Comparison of ENCODE assay signal across 29 mouse cellular contexts in genomic region chr10:118884126-118884525, GRCm38 (mm10). TPM values are rescaled to one million over a fixed set of nuclear protein-coding genes. Genes with fewer than 3 reads are reported as not detected.
DNase-seq lines count a peak whose midpoint lies in the region; ATAC-seq and TF ChIP-seq lines count a peak whose summit lies in the region.
"Had no signal": no experiment of that assay in that cellular context is flagged by ENCODE, and none has a peak within 500 bp of the region (broad histone marks: within the 10 kb centered on the region; RNA-seq: fewer than 3 reads in every experiment).

No protein-coding gene starts in this region.

- no peaks in the 10 kb centered on the region for H3K27me3 ChIP-seq in testis, adult 2 months (ENCODE audit: control insufficient read depth, insufficient read depth, low read length)
- H3K27me3 ChIP-seq: embryonic facial prominence, embryonic 15.5 days; forebrain, embryonic 13.5 days; heart, embryonic 15.5 days; intestine, embryonic 15.5 days; liver, embryonic 12.5 days; midbrain, embryonic 12.5 days; neural tube, embryonic 12.5 days; Patski had no signal

- H3K36me3 ChIP-seq in testis, adult 2 months (ENCODE audit: control insufficient read depth, insufficient read depth, low read length), result no peaks in the 10 kb centered on the region
- H3K36me3 ChIP-seq: embryonic facial prominence, embryonic 10.5 days; embryonic facial prominence, embryonic 15.5 days; heart, embryonic 10.5 days; heart, embryonic 15.5 days; intestine, embryonic 15.5 days; liver, embryonic 12.5 days; midbrain, embryonic 12.5 days; neural tube, embryonic 12.5 days had no signal

- peak; percentile 45 for ATAC-seq in monocyte, adult 5-6 weeks (replicated peaks; ENCODE audit: insufficient number of reproducible peaks, low FRiP score, low TSS enrichment, poor library complexity, severe bottlenecking)
- ATAC-seq: forebrain, embryonic 13.5 days; hindbrain, embryonic 16.5 days; intestine, embryonic 15.5 days; liver, embryonic 12.5 days; liver, postnatal 0 days; Patski had no signal

- no peak overlapping the region for H3K27ac ChIP-seq in testis, adult 2 months (ENCODE audit: control insufficient read depth, insufficient read depth, low read depth, low read length)
- H3K27ac ChIP-seq: embryonic facial prominence, embryonic 10.5 days; embryonic facial prominence, embryonic 15.5 days; forebrain, embryonic 13.5 days; heart, embryonic 10.5 days; heart, embryonic 15.5 days; intestine, embryonic 15.5 days; layer of hippocampus, adult 2 months; liver, embryonic 12.5 days; midbrain, embryonic 12.5 days; neural tube, embryonic 12.5 days had no signal

- TF ChIP-seq POLR2A in testis, adult 2 months (IDR thresholded peaks at IDR 0.05; ENCODE audit: control insufficient read depth, low read depth, low read length), result no peak

- TF ChIP-seq CTCF in testis, adult 2 months (IDR thresholded peaks at IDR 0.05; ENCODE audit: control insufficient read depth, insufficient read depth, insufficient replicate concordance, low read depth, low read length), result no peak

- no peak for DNase-seq in testis, postnatal 10 days (ENCODE audit: low spot score)
- DNase-seq in thymus, postnatal 10 days (ENCODE audit: low spot score in 2 of 2), result peak; percentile 25 to 32
- DNase-seq in heart, adult 18-20 months, result no peak
- no peak for DNase-seq in layer of hippocampus, postnatal 25 days (ENCODE audit: extremely low spot score in 1 of 2, low spot score in 1 of 2)
- DNase-seq: adrenal gland, adult 2 months; adrenal gland, postnatal 36 days; cerebellum, adult 18-20 months; cerebellum, postnatal 10 days; gastrocnemius, postnatal 10 days; kidney, adult 2 months; kidney, postnatal 36 days; left cerebral cortex, postnatal 4 days; liver, postnatal 0 days; lung, postnatal 36 days; right cerebral cortex, postnatal 4 days had no signal

- peaks cover 5% of the 10 kb centered on the region for H3K4me1 ChIP-seq in testis, adult 2 months (ENCODE audit: control insufficient read depth, insufficient read depth, low read length)
- H3K4me1 ChIP-seq: embryonic facial prominence, embryonic 10.5 days; embryonic facial prominence, embryonic 15.5 days; forebrain, embryonic 13.5 days; heart, embryonic 10.5 days; heart, embryonic 15.5 days; intestine, embryonic 15.5 days; midbrain, embryonic 12.5 days; neural tube, embryonic 12.5 days had no signal

- H3K4me3 ChIP-seq in testis, adult 2 months (ENCODE audit: control insufficient read depth, low read depth, low read length), result peak overlapping the region; percentile 84
- H3K4me3 ChIP-seq: embryonic facial prominence, embryonic 10.5 days; embryonic facial prominence, embryonic 15.5 days; forebrain, embryonic 13.5 days; heart, embryonic 10.5 days; heart, embryonic 15.5 days; intestine, embryonic 15.5 days; layer of hippocampus, adult 2 months; liver, embryonic 12.5 days; midbrain, embryonic 12.5 days; neural tube, embryonic 12.5 days had no signal

RNA-seq across cellular contexts. Expression of gene Dyrk2, which starts 14.1 kb away (rescaled TPM):
- 18.8 and 21.6 TPM in 2 replicates for polyA plus RNA-seq in testis, adult 2 months (2012; rRNA removed)
- total RNA-seq in monocyte, adult 5-6 weeks (2017), result 54.2 to 64.6 TPM (median 61.5 TPM) in 3 replicates
- total RNA-seq in heart, adult 18-20 months (2021), result 10 to 100 TPM; 26.6 to 37.1 TPM
- 10 to 100 TPM; 53.1 to 63.3 TPM for total RNA-seq in layer of hippocampus, postnatal 25 days (2021)

Comparison
In these comparisons a context has a peak if more than half of its experiments do, and no peak if none do; other contexts are left out.
1. DNase-seq: peak in thymus, postnatal 10 days (2 of 2); none in testis, postnatal 10 days (single experiment), heart, adult 18-20 months (0 of 2) and layer of hippocampus, postnatal 25 days (0 of 2).